In genomic region chr2:33502602-33503001, GRCm38 (mm10) we compare ENCODE assay signal across 16 mouse cellular contexts.
"Had no signal": no experiment of that assay in that cellular context is flagged by ENCODE, and none has a peak within 500 bp of the region (broad histone marks: within the 10 kb centered on the region; RNA-seq: fewer than 3 reads in every experiment).

No protein-coding gene starts in this region.

- H3K9ac ChIP-seq: lung, embryonic 15.5 days; midbrain, embryonic 13.5 days; midbrain, embryonic 15.5 days; neural tube, embryonic 12.5 days had no signal

- H3K36me3 ChIP-seq: lung, embryonic 15.5 days; midbrain, embryonic 13.5 days; midbrain, embryonic 15.5 days; neural tube, embryonic 12.5 days had no signal

- ATAC-seq: lung, postnatal 0 days; midbrain, embryonic 13.5 days; midbrain, embryonic 15.5 days had no signal

- H3K9me3 ChIP-seq: lung, embryonic 15.5 days; midbrain, embryonic 15.5 days had no signal

- H3K27me3 ChIP-seq: lung, embryonic 15.5 days; midbrain, embryonic 13.5 days; midbrain, embryonic 15.5 days; neural tube, embryonic 12.5 days had no signal

- H3K4me3 ChIP-seq: lung, embryonic 15.5 days; midbrain, embryonic 13.5 days; midbrain, embryonic 15.5 days; neural tube, embryonic 12.5 days had no signal

- H3K4me2 ChIP-seq: lung, embryonic 15.5 days; midbrain, embryonic 11.5 days; midbrain, embryonic 13.5 days; midbrain, embryonic 15.5 days; neural tube, embryonic 12.5 days had no signal

- H3K4me1 ChIP-seq: lung, embryonic 15.5 days; midbrain, embryonic 13.5 days; midbrain, embryonic 15.5 days; neural tube, embryonic 12.5 days had no signal

- DNase-seq: lung, adult 2 months; lung, postnatal 14 days; lung, postnatal 36 days; right cerebral cortex, postnatal 25 days; right cerebral cortex, postnatal 4 days; spleen, adult 18-20 months; thymus, adult 18-20 months; thymus, postnatal 14 days; thymus, postnatal 36 days had no signal

- H3K27ac ChIP-seq: lung, embryonic 15.5 days; macrophage; midbrain, embryonic 13.5 days; midbrain, embryonic 15.5 days; neural tube, embryonic 12.5 days had no signal
